Mouse (Mus musculus): Measurements from ENCODE around the gene Frmd5.

The Frmd5 gene

DNA sequence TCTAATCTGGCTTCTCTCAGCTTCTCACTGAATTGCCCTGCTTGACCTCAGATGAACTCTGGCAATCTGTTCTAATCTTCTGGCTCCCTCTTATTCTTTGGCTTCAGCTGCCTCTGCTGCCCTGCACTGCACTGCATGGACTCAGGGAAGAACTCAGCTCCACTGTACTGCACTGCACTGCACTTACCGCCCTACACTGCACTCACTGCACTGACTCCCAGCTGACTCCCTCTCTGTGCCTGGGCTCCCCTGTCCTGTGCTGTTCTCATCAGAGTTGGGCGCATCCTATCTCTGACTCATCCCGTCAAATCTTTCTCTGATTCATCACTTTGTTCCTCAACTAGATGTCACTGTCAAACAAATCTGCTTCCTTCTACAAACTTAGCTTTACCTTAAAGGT is 124.5 kb downstream of the Frmd5 start:
- DNase-seq (ENCODE audit: low spot score): no peak

- peak; percentile 50 for DNase-seq (ENCODE audit: low spot score)
Measured at GRCm38 (mm10) chr2:121679711-121680110, 127.2 kb downstream of the Frmd5 start.

DNA sequence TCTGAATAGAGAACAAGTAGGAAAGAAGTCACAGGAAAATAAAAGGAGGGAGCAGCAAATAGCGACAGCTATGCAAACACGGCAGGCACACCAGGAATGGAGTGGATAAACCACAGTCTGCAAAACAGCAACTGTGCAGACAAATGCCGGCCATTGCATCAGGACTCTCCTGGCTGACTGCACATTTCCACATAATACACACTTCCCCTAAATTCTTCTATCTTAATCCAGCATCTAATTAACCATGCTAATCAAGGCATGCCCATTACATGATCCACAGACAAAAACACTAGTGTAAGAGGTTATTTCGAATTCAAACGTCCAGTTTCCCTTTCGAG is 129.3 kb downstream of the Frmd5 start:
- no peak for DNase-seq (ENCODE audit: low spot score)

- no peak for DNase-seq (ENCODE audit: low spot score)
Measured at GRCm38 (mm10) chr2:121676951-121677648, 129.8 kb downstream of the Frmd5 start.

GRCm38 (mm10) chr2:121675895-121676294 is 131.0 kb downstream of the Frmd5 start:
- DNase-seq (ENCODE audit: low spot score): no peak

DNA sequence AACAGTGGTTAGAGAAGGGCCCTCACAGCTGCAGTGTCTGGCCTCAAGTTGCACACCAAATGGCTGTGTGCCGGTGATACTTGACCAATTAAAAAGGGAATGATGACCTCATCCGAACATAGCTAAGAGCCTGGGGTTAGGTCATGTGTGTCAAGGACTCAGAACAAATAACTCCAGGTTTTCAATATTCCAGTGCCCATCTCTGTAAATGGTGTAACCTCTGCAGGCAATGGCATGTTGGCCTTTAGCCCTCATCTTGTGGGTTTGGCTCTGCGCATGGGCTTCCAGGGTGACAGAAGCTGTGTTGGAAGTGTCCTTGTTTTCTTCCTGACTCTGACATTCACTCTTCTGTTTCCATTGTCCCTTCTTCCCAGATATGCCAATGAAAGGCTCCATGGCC is 131.8 kb downstream of the Frmd5 start:
- no peak for DNase-seq (ENCODE audit: low spot score)

- DNase-seq (ENCODE audit: low spot score): no peak
Measured at GRCm38 (mm10) chr2:121674211-121674610, 132.7 kb downstream of the Frmd5 start.

GRCm38 (mm10) chr2:121669846-121670245 is 137.0 kb downstream of the Frmd5 start:
- DNase-seq (ENCODE audit: low spot score): no peak

DNA sequence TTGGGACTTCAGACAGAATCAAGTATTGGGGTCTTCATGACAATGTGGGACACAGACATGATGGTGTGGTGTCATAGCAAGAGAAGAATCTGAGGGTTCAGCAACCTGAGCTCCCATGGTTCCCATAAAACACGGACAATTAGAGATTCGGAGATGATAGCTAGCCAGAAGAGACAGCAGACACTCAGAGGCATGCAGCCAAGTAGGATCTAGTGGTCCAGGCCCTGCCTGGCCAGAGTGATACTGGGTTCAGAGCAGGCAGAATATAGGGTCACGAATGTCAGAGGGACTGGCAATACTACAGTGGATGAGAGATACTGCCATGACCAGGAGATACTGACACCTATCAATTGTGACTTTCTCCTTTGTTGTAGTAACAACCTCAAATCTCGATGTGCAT is 138.6 kb downstream of the Frmd5 start:
- DNase-seq (ENCODE audit: low spot score): no peak

DNA sequence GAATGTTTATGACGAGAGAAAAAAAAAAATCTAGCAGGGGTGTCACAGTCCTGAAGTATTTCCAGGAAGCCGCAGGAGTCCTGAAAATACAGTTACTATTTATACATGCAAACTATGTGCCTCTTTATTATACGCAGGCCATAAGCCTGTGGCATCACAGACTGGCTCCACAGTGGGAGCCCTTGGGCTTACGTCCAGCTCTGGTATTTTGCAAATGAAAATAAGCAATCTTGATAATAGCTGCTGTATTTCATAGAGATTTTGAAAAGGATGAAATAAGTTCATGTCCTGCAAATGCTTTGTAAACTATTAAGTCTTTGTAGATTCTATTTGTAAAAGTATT is 145.8 kb downstream of the Frmd5 start:
- DNase-seq (ENCODE audit: low spot score): no peak

DNA sequence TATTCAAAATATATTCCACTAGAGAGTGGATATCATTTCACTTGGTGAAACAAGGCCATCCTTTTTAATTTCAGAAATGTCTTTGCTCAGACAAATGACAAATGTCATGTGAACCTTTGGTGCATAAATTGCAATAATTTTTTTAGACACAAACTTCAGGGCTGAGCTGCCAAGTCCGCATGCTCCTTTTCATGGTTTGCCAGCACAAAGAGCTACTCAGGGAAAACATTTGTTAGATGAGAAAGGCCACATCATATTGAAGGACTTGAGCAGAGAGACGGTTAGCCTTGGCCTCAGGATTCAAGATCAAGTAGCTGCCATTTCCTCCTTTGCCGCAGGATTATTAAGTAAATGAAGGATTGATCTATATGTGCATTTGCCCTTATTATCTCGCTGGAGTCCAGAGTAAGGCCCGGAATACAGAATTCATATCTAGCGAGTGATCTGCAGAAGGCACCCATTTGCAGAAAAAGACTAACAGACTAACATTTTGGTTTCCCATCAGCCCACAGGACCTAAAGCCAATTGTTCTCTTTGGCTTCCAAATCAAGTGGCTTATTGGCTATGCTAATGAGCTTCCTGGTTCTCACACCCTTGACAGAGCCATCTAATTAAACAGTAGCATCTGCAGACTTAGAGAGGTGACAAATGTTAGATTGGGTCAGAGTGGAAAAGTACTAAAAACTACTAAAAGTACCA is 146.3 kb downstream of the Frmd5 start:
- no peak for DNase-seq (ENCODE audit: low spot score)

DNA sequence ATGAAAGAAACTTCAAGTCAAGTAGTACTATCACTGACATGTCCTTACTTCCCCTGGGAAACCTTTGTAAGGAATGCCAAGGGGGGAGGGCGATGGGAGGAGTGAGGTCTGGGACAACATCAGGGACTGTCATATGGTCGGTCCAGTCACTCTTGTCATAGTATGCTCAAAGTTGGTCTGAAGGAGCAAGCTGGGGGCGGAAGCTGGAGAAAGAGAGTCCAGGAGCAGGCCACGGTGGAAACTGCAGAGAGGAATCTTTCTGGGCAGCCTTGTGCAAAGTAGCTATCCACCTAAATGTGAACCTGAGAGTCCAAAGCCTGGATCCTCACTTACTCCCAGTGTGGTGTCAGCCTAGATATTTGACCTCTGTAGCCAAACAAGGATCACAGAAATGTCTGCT is 147.5 kb downstream of the Frmd5 start:
- no peak for DNase-seq (ENCODE audit: low spot score)

- DNase-seq (ENCODE audit: low spot score): no peak
Measured at GRCm38 (mm10) chr2:121658123-121658767, 148.6 kb downstream of the Frmd5 start.

GRCm38 (mm10) chr2:121655966-121656365 is 150.9 kb downstream of the Frmd5 start:
- no peak for DNase-seq (ENCODE audit: low spot score)

DNA sequence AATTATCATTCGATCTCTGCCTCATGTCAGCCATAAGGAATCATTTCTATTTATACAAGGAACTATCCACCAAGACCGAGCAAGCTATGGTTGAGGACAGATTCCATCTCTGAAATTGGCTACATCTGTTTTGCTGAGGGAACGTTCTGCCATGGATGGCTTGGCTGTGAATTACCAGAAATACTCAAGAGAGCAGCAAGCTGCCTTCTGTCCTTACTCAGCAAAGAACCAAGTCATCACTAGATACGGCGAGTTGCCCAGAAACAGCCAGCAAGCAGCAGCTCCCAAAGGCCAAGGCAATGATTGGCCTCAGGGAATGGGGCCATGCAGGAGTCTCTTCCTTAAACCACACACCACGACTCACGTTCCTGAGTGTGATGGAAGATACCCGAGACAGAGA is 151.8 kb downstream of the Frmd5 start:
- no peak for DNase-seq (ENCODE audit: low spot score)

DNA sequence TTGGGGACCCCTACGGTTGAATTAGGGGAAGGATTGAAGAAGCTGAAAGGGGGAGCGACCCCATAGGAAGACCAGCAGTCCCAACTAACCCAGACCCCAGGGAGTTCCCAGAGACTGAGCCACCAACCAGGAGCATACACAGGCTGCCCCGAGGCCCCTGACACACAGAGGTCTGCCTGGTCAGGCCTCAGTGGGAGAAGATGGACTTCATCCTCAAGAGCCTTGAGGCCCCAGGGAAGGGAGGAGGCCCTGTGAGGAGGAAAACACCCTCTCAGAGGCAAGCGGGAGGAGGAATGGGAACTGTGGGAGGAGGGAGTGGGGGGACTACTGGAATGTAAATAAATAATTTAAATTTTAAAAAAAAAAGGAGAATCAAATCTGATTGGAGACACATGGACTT is 160.4 kb downstream of the Frmd5 start:
- no peak for DNase-seq (ENCODE audit: low spot score)

DNA sequence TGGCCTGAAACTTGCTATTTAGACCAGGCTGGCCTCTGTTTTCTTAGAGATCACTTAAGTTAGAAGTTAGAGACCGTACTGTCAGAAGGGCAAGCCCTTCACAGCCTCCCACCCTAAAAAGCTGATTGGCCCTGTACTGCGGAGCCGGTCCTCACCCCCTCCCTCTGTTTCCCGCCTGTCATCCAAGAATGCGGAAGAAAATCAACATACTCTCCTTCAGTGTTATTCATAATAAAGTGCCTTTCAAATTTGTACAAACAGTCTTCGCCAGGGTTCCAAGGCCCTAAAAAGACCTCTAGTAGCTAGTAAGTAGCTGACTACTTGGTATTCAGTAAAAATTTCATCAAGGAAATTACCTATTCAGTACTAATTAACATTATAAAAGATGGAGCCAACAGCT is 164.0 kb downstream of the Frmd5 start:
- DNase-seq (ENCODE audit: low spot score): no peak

GRCm38 (mm10) chr2:121632091-121632490 is 174.8 kb downstream of the Frmd5 start:
- no peak for DNase-seq (ENCODE audit: low spot score)

- no peak for DNase-seq (ENCODE audit: low spot score)
Measured at GRCm38 (mm10) chr2:121630286-121630685, 176.6 kb downstream of the Frmd5 start.

DNA sequence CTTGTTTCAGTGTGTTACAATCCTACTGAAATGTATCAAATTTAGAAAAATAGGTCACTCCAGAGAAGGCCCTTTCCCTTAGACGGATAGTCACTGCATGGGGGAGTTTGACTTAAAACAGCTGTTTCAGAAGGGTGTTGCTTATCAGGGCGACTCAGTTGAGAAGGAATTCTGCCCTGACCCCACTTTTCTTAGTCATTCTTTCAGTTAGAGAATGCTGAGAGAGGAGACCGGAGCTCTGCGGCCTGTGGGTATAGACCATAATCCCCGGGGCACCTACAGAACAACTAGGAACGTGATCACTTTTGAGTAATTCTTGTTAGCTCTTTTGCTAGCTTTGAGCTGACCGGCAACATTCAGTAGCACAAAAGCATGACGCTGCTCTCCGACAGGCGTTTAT is 178.6 kb downstream of the Frmd5 start:
- no peak for DNase-seq (ENCODE audit: low spot score)

GRCm38 (mm10) chr2:121625901-121626300 is 181.0 kb downstream of the Frmd5 start:
- no peak for DNase-seq (ENCODE audit: low spot score)

- DNase-seq (ENCODE audit: low spot score): peak; percentile 47
Measured at GRCm38 (mm10) chr2:121621262-121622163, 185.4 kb downstream of the Frmd5 start.

Data from embryo, embryonic 10.5 days (tissue).